7 mouse cellular contexts compared by ENCODE assay signal in the genomic region with DNA sequence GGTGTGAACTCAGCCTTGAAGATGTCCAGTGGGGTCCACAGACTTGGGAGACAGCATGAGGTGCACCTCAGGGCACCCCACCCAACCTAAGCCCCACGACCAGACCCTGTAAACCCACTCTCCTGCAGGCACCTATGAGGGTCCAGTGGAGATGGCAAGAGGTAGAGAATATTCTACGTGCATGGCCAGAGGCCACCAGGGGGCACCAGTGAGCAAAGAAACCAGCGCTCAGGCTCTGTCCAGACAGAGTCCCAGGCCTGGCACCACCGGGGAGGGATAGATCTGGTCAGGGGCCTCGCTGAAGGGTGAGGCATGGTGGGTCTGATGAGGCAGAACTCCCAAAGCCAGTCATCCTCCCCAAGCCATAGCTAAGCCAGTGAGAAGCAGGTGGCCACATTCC. TPM values are rescaled to one million over a fixed set of nuclear protein-coding genes. Genes with fewer than 3 reads are reported as not detected.
DNase-seq lines count a peak whose midpoint lies in the region; ATAC-seq and TF ChIP-seq lines count a peak whose summit lies in the region.

No protein-coding gene starts in this region.

- CTCF ChIA-PET in Patski (lab: Charles Lee), result interaction anchor here (1.1 to 5.2 kb wide), 3 partner anchors 11 to 123 kb away, joined by 3 to 22 read pairs (median 3); no protein-coding TSS in a partner anchor

- TF ChIP-seq CTCF in Patski (IDR thresholded peaks at IDR 0.05), result no peak

- intact Hi-C loops in left cerebral cortex, postnatal 10 days (cut with DNase I), result loop anchor here (5.0 to 10.0 kb wide), 3 partner anchors 66 to 288 kb away; no protein-coding TSS in a partner anchor

- H3K27me3 ChIP-seq in Patski, result no peaks in the 10 kb centered on the region
- H3K27me3 ChIP-seq in forebrain, embryonic 15.5 days, result no peaks in the 10 kb centered on the region
- H3K27me3 ChIP-seq in hindbrain, embryonic 12.5 days, result no peaks in the 10 kb centered on the region

- no peak overlapping the region for H3K4me2 ChIP-seq in forebrain, embryonic 15.5 days (replicated peaks)
- H3K4me2 ChIP-seq in hindbrain, embryonic 12.5 days (replicated peaks), result no peak overlapping the region

- peak; percentile 28 for ATAC-seq in Patski
- peak; percentile 55 for ATAC-seq in forebrain, embryonic 15.5 days (replicated peaks)
- ATAC-seq in hindbrain, embryonic 12.5 days (ENCODE audit: low FRiP score), result peak; percentile 54
- ATAC-seq in megakaryocyte-erythroid progenitor cell, adult 5-6 weeks (replicated peaks; ENCODE audit: low FRiP score, low TSS enrichment, poor library complexity, severe bottlenecking), result peak; percentile 70

- no peak overlapping the region for H3K27ac ChIP-seq in forebrain, embryonic 15.5 days (replicated peaks)
- H3K27ac ChIP-seq in hindbrain, embryonic 12.5 days, result 0 out of 2 replicates have a peak overlapping the region, but pooled peaks have one; percentile 17

- H3K9ac ChIP-seq in forebrain, embryonic 15.5 days (replicated peaks), result no peak overlapping the region
- H3K9ac ChIP-seq in hindbrain, embryonic 12.5 days, result no peak overlapping the region

- in situ Hi-C loops in Patski (cut with MboI; ENCODE audit: low pct_unique_long_range_greater_than_20kb), result no loop called here

- no peak for DNase-seq in Patski (ENCODE audit: low read depth, low spot score)
- DNase-seq in cerebellum, adult 18-20 months, result peak; percentile 78 to 89
- peak; percentile 61 to 82 for DNase-seq in left cerebral cortex, postnatal 10 days (ENCODE audit: extremely low spot score in 1 of 2, low spot score in 2 of 2)
- DNase-seq in right cerebral cortex, postnatal 4 days, result peak; percentile 95

- H3K4me1 ChIP-seq in forebrain, embryonic 15.5 days, result peaks cover 11% of the 10 kb centered on the region
- peaks cover 26% of the 10 kb centered on the region for H3K4me1 ChIP-seq in hindbrain, embryonic 12.5 days

- WGBS in forebrain, embryonic 15.5 days, result 10% methylated on average over 5 of the region's 5 CpGs
- 16% methylated on average over 5 of the region's 5 CpGs for WGBS in hindbrain, embryonic 12.5 days

- H3K4me3 ChIP-seq in forebrain, embryonic 15.5 days, result no peak overlapping the region
- H3K4me3 ChIP-seq in hindbrain, embryonic 12.5 days, result no peak overlapping the region

- POLR2A ChIA-PET in Patski (lab: Charles Lee), result interaction anchor here (1.0 kb wide), 1 partner anchor 104 kb away, joined by 3 read pairs; no protein-coding TSS in a partner anchor

- H3K9me3 ChIP-seq in forebrain, embryonic 15.5 days, result no peaks in the 10 kb centered on the region
- H3K9me3 ChIP-seq in hindbrain, embryonic 12.5 days (replicated peaks), result no peaks in the 10 kb centered on the region

- peaks cover 31% of the 10 kb centered on the region for H3K36me3 ChIP-seq in forebrain, embryonic 15.5 days
- peaks cover 45% of the 10 kb centered on the region for H3K36me3 ChIP-seq in hindbrain, embryonic 12.5 days

RNA-seq across cellular contexts. Expression of gene Ccnk, which starts 27.3 kb away (rescaled TPM):
- 26.0 TPM for polyA plus RNA-seq in Patski (2021)
- polyA plus RNA-seq in forebrain, embryonic 15.5 days (2015; fragmentation: Nextera tagmentation; extraction: Ambion mirVana), result 3.3 and 3.7 TPM in 2 replicates
- polyA plus RNA-seq in hindbrain, embryonic 12.5 days (2016; fragmentation: Nextera tagmentation; extraction: Ambion mirVana), result 2.9 and 3.6 TPM in 2 replicates
- 10 to 100 TPM; 29.1 to 31.1 TPM for total RNA-seq in left cerebral cortex, postnatal 10 days (2021)
- total RNA-seq in megakaryocyte-erythroid progenitor cell, adult 5-6 weeks (2014; fragmentation: Nextera tagmentation), result 75.0 and 84.0 TPM in 2 replicates
- total RNA-seq in megakaryocyte-erythroid progenitor cell, adult 5-6 weeks (2017), result 7.8 and 24.5 TPM in 2 replicates

RNA-seq across cellular contexts. Expression of gene Setd3, which starts 27.5 kb away (rescaled TPM):
- polyA plus RNA-seq in Patski (2021), result 84.2 TPM
- 98.3 and 108 TPM in 2 replicates for polyA plus RNA-seq in forebrain, embryonic 15.5 days (2015; fragmentation: Nextera tagmentation; extraction: Ambion mirVana)
- 108 and 118 TPM in 2 replicates for polyA plus RNA-seq in hindbrain, embryonic 12.5 days (2016; fragmentation: Nextera tagmentation; extraction: Ambion mirVana)
- 100 to 1,000 TPM; 121 to 127 TPM for total RNA-seq in left cerebral cortex, postnatal 10 days (2021)
- 58.0 and 66.0 TPM in 2 replicates for total RNA-seq in megakaryocyte-erythroid progenitor cell, adult 5-6 weeks (2014; fragmentation: Nextera tagmentation)
- 83.4 and 118 TPM in 2 replicates for total RNA-seq in megakaryocyte-erythroid progenitor cell, adult 5-6 weeks (2017)
